Mouse (Mus musculus): ENCODE results near the gene Desi1. TPM values are rescaled to one million over a fixed set of nuclear protein-coding genes. Genes with fewer than 3 reads are reported as not detected.

The Desi1 gene
- polyA plus RNA-seq, 1 experiment from 2014 or later, result 26.8 TPM

- H3K27me3 ChIP-seq (ENCODE audit: insufficient read depth, low read length), result no peaks in the 10 kb centered on the region
- H3K27ac ChIP-seq (ENCODE audit: low read depth), result no peak overlapping the region
- no peak overlapping the region for H3K4me3 ChIP-seq (ENCODE audit: low read depth, low read length)
- H3K4me2 ChIP-seq, result no peak overlapping the region
- H3K9ac ChIP-seq, result no peak overlapping the region
- ATAC-seq (ENCODE audit: insufficient read depth) (no peak), DNase-seq (no peak)
- WGBS, result 88% methylated on average over 3 of the region's 3 CpGs
- no peak for TF ChIP-seq CTCF (IDR thresholded peaks at IDR 0.05; ENCODE audit: low read depth)
- peaks cover 46% of the 10 kb centered on the region for H3K36me3 ChIP-seq (ENCODE audit: insufficient read depth)
- no peaks in the 10 kb centered on the region for H3K9me3 ChIP-seq (ENCODE audit: low read depth, low read length)
- peaks cover 13% of the 10 kb centered on the region; the same call in 1 of the 2 replicates for H3K4me1 ChIP-seq (ENCODE audit: insufficient read depth)
These were observed 14.4 kb downstream of the Desi1 start for GRCm38 (mm10) chr15:82019288-82019687.

DNA sequence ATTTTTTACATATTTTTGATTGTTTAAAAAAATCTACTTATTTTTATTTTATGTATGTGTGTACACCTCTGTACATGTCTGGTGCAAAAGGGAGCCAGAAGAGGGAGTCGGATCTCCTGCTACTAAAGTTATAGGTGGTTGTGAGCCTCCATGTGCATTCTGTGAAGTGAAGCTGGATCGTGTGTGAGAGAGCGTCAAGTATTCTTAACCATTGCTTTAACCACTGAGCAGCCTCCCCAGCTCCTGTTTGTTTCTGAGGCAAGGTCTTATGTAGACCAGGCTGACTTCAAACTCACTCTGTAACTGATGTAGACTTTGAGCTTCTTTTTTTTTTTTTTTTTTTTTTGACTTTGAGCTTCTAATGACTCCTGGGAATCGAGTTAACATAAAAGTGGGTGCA, 16.2 kb downstream of the Desi1 start:
- peaks cover 27% of the 10 kb centered on the region for H3K36me3 ChIP-seq (ENCODE audit: insufficient read depth)
- no peak overlapping the region for H3K9ac ChIP-seq
- H3K9me3 ChIP-seq (ENCODE audit: low read depth, low read length), result no peaks in the 10 kb centered on the region
- H3K4me1 ChIP-seq (ENCODE audit: insufficient read depth), result peaks cover 13% of the 10 kb centered on the region; the same call in 1 of the 2 replicates
- H3K4me2 ChIP-seq, result peak overlapping the region; percentile 38; the same call in 1 of the 2 replicates
- no peaks in the 10 kb centered on the region for H3K27me3 ChIP-seq (ENCODE audit: insufficient read depth, low read length)
- DNase-seq (no peak), ATAC-seq (ENCODE audit: insufficient read depth) (no peak)
- no peak overlapping the region for H3K27ac ChIP-seq (ENCODE audit: low read depth)
- no peak overlapping the region; the same call in 1 of the 2 replicates for H3K4me3 ChIP-seq (ENCODE audit: low read depth, low read length)
- WGBS, result 64% methylated on average over 4 of the region's 4 CpGs
- no peak for TF ChIP-seq CTCF (IDR thresholded peaks at IDR 0.05; ENCODE audit: low read depth)

- 15% methylated on average over 6 of the region's 6 CpGs for WGBS
- Histone ChIP-seq H3K9ac (peak overlapping the region; percentile 62), H3K4me1 (ENCODE audit: insufficient read depth) (peaks cover 13% of the 10 kb centered on the region; the same call in 1 of the 2 replicates), H3K9me3 (ENCODE audit: low read depth, low read length) (no peaks in the 10 kb centered on the region), H3K36me3 (ENCODE audit: insufficient read depth) (peaks cover 21% of the 10 kb centered on the region), H3K27me3 (ENCODE audit: insufficient read depth, low read length) (no peaks in the 10 kb centered on the region), H3K4me2 (peak overlapping the region; percentile 91), H3K27ac (ENCODE audit: low read depth) (peak overlapping the region; percentile 76), H3K4me3 (ENCODE audit: low read depth, low read length) (peak overlapping the region; percentile 84)
- DNase-seq, result no peak
- no peak for TF ChIP-seq CTCF (IDR thresholded peaks at IDR 0.05; ENCODE audit: low read depth)
- no peak for ATAC-seq (ENCODE audit: insufficient read depth)
These were observed 16.8 kb downstream of the Desi1 start for GRCm38 (mm10) chr15:82016830-82017229.

GRCm38 (mm10) chr15:82016101-82016808, 17.4 kb downstream of the Desi1 start:
- Histone ChIP-seq H3K27ac (ENCODE audit: low read depth) (peak overlapping the region; percentile 76), H3K27me3 (ENCODE audit: insufficient read depth, low read length) (no peaks in the 10 kb centered on the region), H3K9me3 (ENCODE audit: low read depth, low read length) (no peaks in the 10 kb centered on the region), H3K4me3 (ENCODE audit: low read depth, low read length) (peak overlapping the region; percentile 84), H3K4me2 (peak overlapping the region; percentile 91), H3K4me1 (ENCODE audit: insufficient read depth) (peaks cover 13% of the 10 kb centered on the region; the same call in 1 of the 2 replicates), H3K9ac (peak overlapping the region; percentile 81), H3K36me3 (ENCODE audit: insufficient read depth) (peaks cover 17% of the 10 kb centered on the region)
- DNase-seq, result peak; percentile 99
- under 1% methylated on average over 52 of the region's 53 CpGs for WGBS
- peak; percentile 50 for TF ChIP-seq CTCF (IDR thresholded peaks at IDR 0.05; ENCODE audit: low read depth)
- peak; percentile 96 for ATAC-seq (ENCODE audit: insufficient read depth)

DNA sequence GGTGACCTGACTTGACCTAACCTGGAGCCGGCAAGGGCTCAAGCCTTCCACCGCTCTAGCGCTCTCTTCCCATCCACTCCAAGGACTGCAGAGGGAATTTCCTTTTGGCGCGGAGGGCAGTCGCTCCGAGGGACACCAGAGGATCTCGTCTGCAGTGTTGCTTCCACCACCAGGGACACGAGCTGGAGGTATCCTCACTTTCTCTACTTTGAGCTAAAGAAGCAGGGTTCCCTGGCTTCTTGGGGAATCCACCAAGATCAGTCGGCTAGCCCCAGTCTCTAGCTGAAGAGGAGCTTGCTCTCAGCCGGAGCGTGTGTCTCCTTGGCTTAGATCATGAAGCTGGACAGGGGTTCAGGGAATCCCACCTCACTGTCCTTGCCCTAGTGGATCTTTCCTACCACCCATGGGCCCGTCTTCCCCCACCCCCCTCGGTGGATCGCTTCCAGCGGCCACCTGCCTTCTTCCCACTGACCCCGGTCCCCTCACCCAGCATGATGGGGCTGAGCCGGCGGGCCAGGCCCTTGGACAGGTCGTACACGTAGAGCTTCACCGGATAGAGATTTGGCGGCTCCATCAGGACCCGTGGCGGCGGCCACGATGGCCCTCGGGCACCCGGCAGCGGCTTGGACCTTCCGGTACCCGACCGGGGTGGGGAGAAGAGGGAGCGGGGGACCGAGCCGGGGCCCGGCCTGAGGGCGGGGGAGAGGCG, 18.1 kb downstream of the Desi1 start:
- ATAC-seq (ENCODE audit: insufficient read depth), result peak; percentile 72

GRCm38 (mm10) chr15:82014745-82015391, 18.8 kb downstream of the Desi1 start:
- Histone ChIP-seq H3K36me3 (ENCODE audit: insufficient read depth) (peaks cover 12% of the 10 kb centered on the region), H3K27ac (ENCODE audit: low read depth) (no peak overlapping the region), H3K4me2 (peak overlapping the region; percentile 91), H3K9me3 (ENCODE audit: low read depth, low read length) (no peaks in the 10 kb centered on the region), H3K4me3 (ENCODE audit: low read depth, low read length) (peak overlapping the region; percentile 84), H3K4me1 (ENCODE audit: insufficient read depth) (peaks cover 13% of the 10 kb centered on the region; the same call in 1 of the 2 replicates), H3K9ac (peak overlapping the region; percentile 81), H3K27me3 (ENCODE audit: insufficient read depth, low read length) (no peaks in the 10 kb centered on the region)
- ATAC-seq (ENCODE audit: insufficient read depth) (no peak), DNase-seq (no peak)
- no peak for TF ChIP-seq CTCF (IDR thresholded peaks at IDR 0.05; ENCODE audit: low read depth)
- WGBS, result 15% methylated on average over 9 of the region's 9 CpGs

More for the DNA sequence above, 18.1 kb downstream of the Desi1 start:
- peak overlapping the region; percentile 91 for H3K4me2 ChIP-seq
- peak overlapping the region; percentile 81 for H3K9ac ChIP-seq
- H3K36me3 ChIP-seq (ENCODE audit: insufficient read depth), result peaks cover 15% of the 10 kb centered on the region
- peak overlapping the region; percentile 84 for H3K4me3 ChIP-seq (ENCODE audit: low read depth, low read length)
- H3K4me1 ChIP-seq (ENCODE audit: insufficient read depth), result peaks cover 13% of the 10 kb centered on the region; the same call in 1 of the 2 replicates
- peak; percentile 50 for DNase-seq
- no peaks in the 10 kb centered on the region for H3K9me3 ChIP-seq (ENCODE audit: low read depth, low read length)
- peak overlapping the region; percentile 67 for H3K27ac ChIP-seq (ENCODE audit: low read depth)
- H3K27me3 ChIP-seq (ENCODE audit: insufficient read depth, low read length), result no peaks in the 10 kb centered on the region
- peak; percentile 33; the same call in 1 of the 2 replicates for TF ChIP-seq CTCF (IDR thresholded peaks at IDR 0.05; ENCODE audit: low read depth)
- under 1% methylated on average over 38 of the region's 39 CpGs for WGBS

Data from lung, embryonic 14.5 days (tissue).